Comparison of ENCODE assay signal across 11 mouse cellular contexts in genomic region chr2:124704922-124705321, GRCm38 (mm10).
DNase-seq lines count a peak whose midpoint lies in the region; ATAC-seq and TF ChIP-seq lines count a peak whose summit lies in the region.
"Had no signal": no experiment of that assay in that cellular context is flagged by ENCODE, and none has a peak within 500 bp of the region (broad histone marks: within the 10 kb centered on the region; RNA-seq: fewer than 3 reads in every experiment).

No protein-coding gene starts in this region.

- no peak overlapping the region for H3K27ac ChIP-seq in lung, embryonic 14.5 days (ENCODE audit: low read depth)
- 0 out of 2 replicates have a peak overlapping the region, but pooled peaks have one; percentile 17 for H3K27ac ChIP-seq in embryonic facial prominence, embryonic 12.5 days
- H3K27ac ChIP-seq in heart, postnatal 0 days (ENCODE audit: low read depth) = peak overlapping the region; percentile 50

- ATAC-seq in lung, embryonic 14.5 days (ENCODE audit: insufficient read depth) = peak; percentile 47; the same call in 1 of the 2 replicates
- ATAC-seq in embryonic facial prominence, embryonic 12.5 days (ENCODE audit: insufficient number of reproducible peaks, insufficient read depth, low FRiP score, low TSS enrichment) = no peak
- ATAC-seq in heart, postnatal 0 days (ENCODE audit: insufficient read depth, low read depth) = peak; percentile 71
- ATAC-seq in megakaryocyte, adult 5-6 weeks (ENCODE audit: poor library complexity, severe bottlenecking) = peak; percentile 39

- H3K27me3 ChIP-seq in lung, embryonic 14.5 days (ENCODE audit: insufficient read depth, low read length) = no peaks in the 10 kb centered on the region
- peaks cover 2% of the 10 kb centered on the region; the same call in 1 of the 2 replicates for H3K27me3 ChIP-seq in embryonic facial prominence, embryonic 12.5 days
- H3K27me3 ChIP-seq in heart, postnatal 0 days (ENCODE audit: control insufficient read depth, insufficient read depth, low read length) = no peaks in the 10 kb centered on the region

- no peak overlapping the region for H3K4me3 ChIP-seq in lung, embryonic 14.5 days (ENCODE audit: low read depth, low read length)
- no peak overlapping the region for H3K4me3 ChIP-seq in embryonic facial prominence, embryonic 12.5 days
- no peak overlapping the region for H3K4me3 ChIP-seq in heart, postnatal 0 days (ENCODE audit: low read depth, low read length)

- H3K9ac ChIP-seq in lung, embryonic 14.5 days = no peak overlapping the region
- no peak overlapping the region for H3K9ac ChIP-seq in embryonic facial prominence, embryonic 12.5 days
- H3K9ac ChIP-seq in heart, postnatal 0 days (replicated peaks; ENCODE audit: low read depth, low read length) = no peak overlapping the region

- TF ChIP-seq EP300 in heart, postnatal 0 days (IDR thresholded peaks at IDR 0.05; ENCODE audit: low read depth) = no peak

- H3K4me2 ChIP-seq in lung, embryonic 14.5 days = no peak overlapping the region
- no peak overlapping the region for H3K4me2 ChIP-seq in embryonic facial prominence, embryonic 12.5 days (replicated peaks)
- H3K4me2 ChIP-seq in heart, postnatal 0 days (ENCODE audit: low read depth, low read length) = no peak overlapping the region

- H3K9me3 ChIP-seq in lung, embryonic 14.5 days (ENCODE audit: low read depth, low read length) = no peaks in the 10 kb centered on the region
- no peaks in the 10 kb centered on the region for H3K9me3 ChIP-seq in embryonic facial prominence, embryonic 12.5 days
- no peaks in the 10 kb centered on the region for H3K9me3 ChIP-seq in heart, postnatal 0 days (replicated peaks; ENCODE audit: control insufficient read depth, low read length)

- peak; percentile 43 for DNase-seq in lung, embryonic 14.5 days
- DNase-seq in lung, postnatal 10 days = no peak
- peak; percentile 65 for DNase-seq in heart, postnatal 0 days (ENCODE audit: low spot score)
- no peak for DNase-seq in layer of hippocampus, postnatal 25 days (ENCODE audit: extremely low spot score in 1 of 2, low spot score in 1 of 2)
- DNase-seq in cerebellum, adult 18-20 months = no peak
- DNase-seq in cerebellum, postnatal 4 days (ENCODE audit: low spot score in 2 of 2) = no peak
- DNase-seq: cerebellum, adult 8-10 months; gastrocnemius, postnatal 36 days; kidney, adult 18-20 months had no signal

- H3K36me3 ChIP-seq in lung, embryonic 14.5 days (ENCODE audit: insufficient read depth) = no peaks in the 10 kb centered on the region
- no peaks in the 10 kb centered on the region for H3K36me3 ChIP-seq in embryonic facial prominence, embryonic 12.5 days
- H3K36me3 ChIP-seq in heart, postnatal 0 days (replicated peaks; ENCODE audit: control insufficient read depth, insufficient read depth, low read length) = no peaks in the 10 kb centered on the region

- H3K4me1 ChIP-seq in lung, embryonic 14.5 days (ENCODE audit: insufficient read depth) = no peaks in the 10 kb centered on the region
- H3K4me1 ChIP-seq in embryonic facial prominence, embryonic 12.5 days = peaks cover 20% of the 10 kb centered on the region; the same call in 1 of the 2 replicates
- H3K4me1 ChIP-seq in heart, postnatal 0 days (ENCODE audit: control insufficient read depth, insufficient read depth) = no peaks in the 10 kb centered on the region

- 61% methylated on average over 4 of the region's 4 CpGs for WGBS in lung, embryonic 14.5 days
- 56% methylated on average over 4 of the region's 4 CpGs for WGBS in embryonic facial prominence, embryonic 12.5 days
- WGBS in heart, postnatal 0 days = 63% methylated on average over 4 of the region's 4 CpGs

- no peak for TF ChIP-seq CTCF in lung, embryonic 14.5 days (IDR thresholded peaks at IDR 0.05; ENCODE audit: low read depth)
- TF ChIP-seq CTCF in heart, postnatal 0 days (IDR thresholded peaks at IDR 0.05; ENCODE audit: low read depth) = no peak

Comparison
In these comparisons a context has a peak if more than half of its experiments do, and no peak if none do; other contexts are left out.
1. DNase-seq: peak in lung, embryonic 14.5 days (single experiment) and heart, postnatal 0 days (single experiment); none in lung, postnatal 10 days (single experiment), layer of hippocampus, postnatal 25 days (0 of 2), cerebellum, adult 18-20 months (0 of 2) and cerebellum, postnatal 4 days (0 of 2).